Mouse (Mus musculus) mature B cell (primary cell): ENCODE measurements around the gene Arl4c.
"Not testable (repeated sequence)": the region's sequence is repeated elsewhere in the genome, so short reads cannot be mapped to it uniquely, and the experiment has no call there.

ENCODE experiments used
- in situ Hi-C: fragments of 300-500 bp; cut with MboI; formaldehyde crosslinking; loops from 2 replicates; pipeline ENCODE4 v1.14.3; 2019

The Arl4c gene

GRCm38 (mm10) chr1:88655473-88656095 lies 46.4 kb downstream of the Arl4c start:
- in situ Hi-C loops = no loop called here

DNA sequence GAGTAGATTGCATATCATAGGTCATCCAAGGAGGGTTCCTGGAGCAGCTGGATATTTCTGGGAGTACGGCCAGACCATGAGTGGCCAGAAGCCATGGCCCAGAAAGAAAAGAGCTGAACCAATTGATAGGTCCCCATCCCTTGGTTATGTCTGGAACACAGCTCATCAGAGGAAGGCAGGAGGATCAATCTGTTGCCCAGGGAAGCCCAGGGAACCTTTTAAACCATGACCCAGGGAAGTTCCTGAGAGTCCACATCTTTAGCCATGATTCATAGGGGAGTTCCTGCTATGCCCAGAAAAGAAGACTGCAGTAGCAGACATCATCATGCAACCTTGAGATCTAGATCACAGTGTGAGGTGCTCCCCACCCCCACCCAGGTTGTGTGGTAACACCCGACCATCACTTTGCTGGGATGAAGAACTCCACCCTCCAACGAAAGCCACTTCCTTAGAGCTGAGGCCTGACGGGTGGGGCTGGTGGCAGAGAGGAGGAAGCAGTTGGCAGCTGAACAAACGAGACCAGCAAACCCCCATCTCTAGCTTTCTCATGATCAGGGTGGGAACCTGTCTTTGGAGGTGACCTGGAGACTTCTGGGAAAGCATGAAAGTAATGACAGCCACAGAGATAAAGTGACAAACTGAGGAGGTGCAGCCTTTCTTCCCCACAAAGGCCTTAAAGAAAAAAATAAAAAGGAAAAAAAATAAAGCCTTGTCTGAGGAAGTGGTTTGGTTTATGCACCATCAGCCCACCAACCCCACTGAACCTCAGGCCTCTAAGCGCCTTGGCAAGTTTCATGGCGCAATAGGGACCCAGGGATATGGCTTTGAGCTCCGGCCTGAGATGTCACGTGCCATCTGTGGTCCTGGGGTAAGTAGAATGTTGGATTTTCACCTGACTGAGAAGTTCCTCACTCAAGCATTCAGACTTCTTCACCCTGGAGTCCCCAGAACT lies 47.2 kb downstream of the Arl4c start:
- in situ Hi-C loops = no loop called here

DNA sequence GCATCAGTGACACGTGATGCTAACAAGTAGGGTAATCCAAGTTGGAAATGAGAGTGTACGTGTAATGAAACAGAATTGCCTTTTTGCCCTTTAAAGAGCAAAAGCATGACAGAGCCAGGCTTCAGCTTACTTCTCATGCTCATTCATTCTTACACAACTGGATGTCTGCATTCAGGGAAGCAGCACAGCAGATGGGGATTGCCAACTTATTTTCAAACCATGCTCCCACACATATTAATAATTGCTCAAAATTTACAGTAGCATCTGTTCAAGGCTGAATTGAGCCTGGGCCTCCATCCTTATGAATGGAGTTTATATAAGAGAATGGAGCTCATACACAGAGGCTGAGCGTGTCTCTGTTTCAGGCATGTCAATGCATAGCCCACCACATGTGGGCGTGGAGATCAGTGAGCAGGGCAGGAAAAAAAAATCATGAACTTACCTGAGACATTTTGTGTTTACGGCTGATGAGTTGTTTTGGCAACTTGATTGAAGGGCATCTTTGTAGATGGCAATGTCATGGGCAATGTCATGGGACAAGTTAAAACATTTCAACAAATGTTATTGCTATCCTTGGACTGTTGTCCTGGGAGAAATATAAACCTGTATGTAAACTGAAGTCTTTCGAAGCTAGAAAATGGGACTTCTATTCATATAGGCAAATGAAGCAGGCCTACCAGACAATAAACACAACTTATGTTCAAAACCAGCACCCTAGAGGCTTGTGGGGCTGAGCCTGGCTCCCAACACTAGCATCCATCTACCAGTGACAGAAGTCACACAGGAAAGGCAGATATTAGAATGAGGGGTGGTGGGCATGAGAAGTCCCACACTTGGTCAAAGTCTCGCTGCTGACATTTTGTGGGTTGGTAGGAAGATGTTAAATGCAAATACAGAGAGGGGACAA lies 48.2 kb downstream of the Arl4c start:
- in situ Hi-C loops = no loop called here

GRCm38 (mm10) chr1:88652682-88653081 lies 49.3 kb downstream of the Arl4c start:
- in situ Hi-C loops = no loop called here

DNA sequence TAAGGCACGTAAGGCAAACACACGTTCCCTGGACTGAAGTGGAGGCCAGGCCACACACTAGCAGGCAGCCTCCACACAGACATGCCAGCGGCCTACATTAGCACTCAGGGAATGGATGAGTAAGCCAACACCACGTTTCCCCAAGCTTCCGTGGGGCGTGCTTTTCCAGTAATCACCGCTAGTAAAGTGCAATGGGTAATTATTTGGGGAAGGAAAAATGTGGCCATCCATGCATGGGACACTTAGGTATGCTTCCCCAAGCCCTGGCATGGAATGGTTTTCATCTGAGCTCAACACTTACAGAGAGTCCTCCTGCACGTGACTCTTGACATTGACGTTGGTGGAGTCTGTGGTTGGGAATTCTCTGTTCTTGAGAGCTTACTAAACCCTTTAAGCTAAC lies 50.4 kb downstream of the Arl4c start:
- in situ Hi-C loops = no loop called here

DNA sequence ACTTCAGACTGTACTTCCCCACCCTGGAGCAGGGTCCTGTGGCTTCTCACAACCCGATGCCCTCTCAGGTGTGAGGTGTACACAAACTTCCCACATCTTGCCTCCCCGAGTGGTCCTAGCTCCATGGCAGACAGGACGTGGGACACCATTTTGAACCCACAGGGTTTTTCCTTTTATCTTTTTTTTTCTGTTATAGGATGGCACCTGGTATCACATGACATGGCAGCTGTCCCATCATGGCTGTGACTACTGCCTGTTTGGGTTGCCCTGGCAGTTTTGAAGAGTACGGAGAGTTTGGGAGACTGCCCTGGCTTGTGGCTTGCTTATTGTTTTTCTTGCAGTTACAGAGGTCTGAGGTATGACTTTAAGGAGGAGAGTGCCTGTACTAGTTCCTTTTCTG lies 53.3 kb downstream of the Arl4c start:
- in situ Hi-C loops = no loop called here

DNA sequence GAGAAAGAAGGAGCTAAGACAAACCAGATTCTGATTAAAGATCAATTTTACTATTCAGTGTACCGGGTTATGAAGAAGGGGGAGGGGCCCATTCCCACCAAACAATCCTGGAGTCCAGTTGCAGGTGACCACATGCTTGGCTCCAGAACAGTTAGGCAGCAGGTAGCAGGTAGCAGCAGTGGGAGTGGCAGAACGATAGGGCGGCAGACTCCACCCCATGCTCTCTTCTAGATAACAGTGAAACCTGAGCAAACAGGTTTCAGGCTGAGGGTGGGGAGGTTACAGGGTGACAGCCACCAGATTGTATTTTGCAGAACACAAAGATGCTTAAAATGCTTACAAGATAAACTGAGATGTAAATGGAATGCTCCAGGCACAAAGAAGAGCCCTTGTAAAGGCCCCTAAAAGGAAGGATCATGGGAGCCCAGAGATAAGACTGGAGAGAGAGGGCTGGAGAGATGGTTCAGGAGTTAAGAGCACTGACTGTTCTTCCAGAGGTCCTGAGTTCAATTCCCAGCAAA lies 56.4 kb downstream of the Arl4c start:
- in situ Hi-C loops = no loop called here

DNA sequence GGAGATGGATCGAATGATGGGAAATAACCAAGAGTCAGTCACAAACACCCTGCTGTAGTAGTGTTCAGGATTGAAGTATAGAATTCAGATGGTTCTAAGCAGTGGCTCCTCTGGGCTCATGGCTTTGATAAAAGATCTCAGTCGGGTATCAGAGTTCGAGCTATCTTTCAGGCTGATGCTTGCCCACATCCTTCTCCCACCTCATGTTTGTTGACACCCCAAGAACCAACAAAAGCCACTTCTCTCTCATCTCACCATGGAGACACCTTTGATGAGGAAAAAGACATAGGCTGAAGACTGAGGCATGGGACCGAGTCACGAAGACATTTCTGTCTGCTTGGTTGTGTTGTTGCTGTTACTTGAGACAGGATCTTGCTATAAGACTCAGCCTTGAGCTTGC lies 57.6 kb downstream of the Arl4c start:
- in situ Hi-C loops = no loop called here

- in situ Hi-C loops = no loop called here
These were observed 58.7 kb downstream of the Arl4c start for GRCm38 (mm10) chr1:88643181-88643823.

DNA sequence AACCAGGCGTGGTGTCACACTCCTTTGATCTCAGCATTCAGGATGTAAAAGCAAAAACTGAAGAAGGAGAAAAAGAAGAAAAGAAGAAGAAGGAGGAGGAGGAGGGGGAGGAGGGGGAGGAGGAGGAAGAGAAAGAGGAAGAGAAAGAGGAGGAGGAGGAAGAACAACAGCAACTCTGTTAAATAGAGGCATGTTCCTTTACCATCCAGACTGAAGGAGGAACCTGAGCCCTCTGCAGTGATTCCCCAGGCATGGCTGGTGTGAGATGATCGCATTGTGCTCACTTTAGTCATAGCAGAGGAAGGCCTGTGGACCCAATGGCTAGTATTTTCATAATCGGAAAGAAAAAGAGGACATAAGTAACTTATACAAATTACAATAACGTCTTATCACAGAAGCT lies 59.3 kb downstream of the Arl4c start:
- in situ Hi-C loops = no loop called here

DNA sequence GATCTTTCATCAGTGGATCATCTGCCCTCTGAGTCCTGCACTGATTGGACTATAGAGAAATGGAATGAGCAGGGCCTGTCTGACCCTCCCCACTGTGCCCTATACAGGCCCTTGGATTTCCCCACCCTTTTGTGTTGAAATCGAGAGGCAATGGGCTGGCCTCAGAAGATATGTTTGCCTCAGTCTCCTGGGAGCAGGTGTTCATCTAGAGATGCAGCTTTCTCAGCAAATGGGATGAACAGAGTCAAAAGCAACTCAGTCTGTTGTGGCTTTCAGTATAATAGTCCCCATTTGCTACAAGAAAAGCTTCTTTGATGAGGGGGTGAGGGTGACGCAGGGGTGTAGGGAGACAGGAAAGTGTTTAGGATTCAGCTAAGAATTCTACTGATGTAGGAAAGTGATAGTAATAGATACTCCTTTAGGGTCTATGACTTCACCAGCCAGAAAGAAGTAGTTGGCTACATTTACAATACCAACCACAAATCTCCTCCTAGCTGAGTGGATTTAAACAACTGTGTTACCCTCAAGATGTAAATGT lies 60.3 kb downstream of the Arl4c start:
- in situ Hi-C loops = no loop called here

DNA sequence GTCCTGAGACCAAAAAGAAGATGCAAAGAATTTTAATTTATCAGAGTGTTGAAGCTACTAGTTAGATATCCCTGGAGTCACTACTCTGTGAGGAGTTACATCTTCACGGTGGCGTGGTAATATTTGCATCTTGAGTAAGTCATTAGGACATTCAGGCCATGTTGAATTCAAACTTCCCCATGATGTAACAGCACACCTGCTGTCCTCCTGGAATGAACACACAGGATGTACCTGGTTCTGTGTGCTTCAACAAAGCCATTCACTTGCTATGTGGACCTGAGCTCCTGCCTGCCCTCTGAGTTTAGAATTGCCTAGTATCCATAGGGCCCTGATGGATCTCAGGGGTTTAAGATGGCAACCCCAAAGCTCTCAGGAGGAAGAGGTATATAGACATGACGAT lies 60.8 kb downstream of the Arl4c start:
- in situ Hi-C loops = no loop called here

DNA sequence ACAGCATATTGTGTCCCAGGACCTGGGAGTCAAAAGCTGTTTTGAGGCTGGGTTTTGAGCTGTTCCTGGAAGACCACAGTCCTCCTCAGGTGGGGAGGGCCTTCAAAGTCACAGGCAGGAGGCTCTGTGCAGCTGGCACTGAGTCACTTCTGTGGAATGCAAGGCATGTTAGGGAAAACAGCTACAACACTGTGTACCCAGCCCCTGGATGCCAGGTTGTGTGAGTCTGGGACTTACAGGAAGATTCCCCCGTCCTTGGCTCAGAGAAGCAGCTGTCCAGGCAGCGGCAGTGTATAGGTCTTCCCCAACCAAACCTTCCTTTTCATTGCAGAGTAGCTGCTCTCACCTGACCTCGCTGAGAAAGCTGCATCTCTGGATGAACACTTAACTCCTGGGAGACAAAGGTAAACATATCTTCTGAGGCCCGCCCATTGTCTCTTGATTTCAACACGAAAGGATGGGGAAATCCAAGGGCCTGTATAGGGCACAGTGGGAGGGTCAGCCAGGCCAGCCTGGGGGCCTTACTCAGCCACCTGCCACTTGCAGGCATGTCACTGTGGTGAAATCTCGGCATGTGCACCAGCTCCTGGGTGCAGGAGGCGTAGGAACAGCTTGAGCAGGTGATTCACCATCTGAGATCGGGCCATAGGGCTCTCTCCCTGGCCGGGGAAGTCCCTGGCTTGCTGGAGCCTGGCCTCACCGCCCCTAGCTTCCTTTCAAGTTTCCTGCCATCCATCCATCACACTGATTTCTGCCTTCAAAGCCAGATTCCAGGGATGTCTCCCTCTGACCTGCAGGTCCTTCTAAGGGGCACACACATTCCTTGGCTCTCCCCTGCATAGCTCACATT lies 62.4 kb downstream of the Arl4c start:
- in situ Hi-C loops = no loop called here

- in situ Hi-C loops = no loop called here
These were observed 63.4 kb downstream of the Arl4c start for GRCm38 (mm10) chr1:88638622-88639021.

DNA sequence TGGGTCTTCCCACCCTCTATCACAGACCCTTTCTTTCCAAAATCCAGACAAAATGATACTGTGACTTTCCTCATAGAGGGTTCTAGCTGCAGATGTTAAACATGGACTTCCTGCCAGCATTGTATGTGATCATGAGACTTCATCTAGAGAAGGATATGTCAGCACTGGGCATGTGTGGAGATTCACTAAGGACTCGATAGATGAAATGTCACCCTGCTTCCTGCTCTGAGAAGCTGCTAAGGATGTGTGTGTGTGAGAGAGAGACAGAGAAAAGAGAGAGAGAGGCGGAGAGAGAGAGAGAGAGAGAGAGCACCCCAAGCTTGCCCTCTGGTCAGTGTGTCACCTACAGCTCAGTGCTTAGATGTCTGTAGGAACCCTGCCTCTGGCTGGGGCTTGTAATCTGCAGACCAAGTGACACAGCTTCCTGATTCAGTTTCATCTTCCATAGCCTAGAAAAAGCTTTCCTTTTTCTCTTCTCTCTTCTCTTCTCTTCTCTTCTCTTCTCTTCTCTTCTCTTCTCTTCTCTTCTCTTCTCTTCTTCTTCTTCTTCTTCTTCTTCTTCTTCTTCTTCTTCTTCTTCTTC lies 65.4 kb downstream of the Arl4c start:
- in situ Hi-C loops = not testable (repeated sequence)

DNA sequence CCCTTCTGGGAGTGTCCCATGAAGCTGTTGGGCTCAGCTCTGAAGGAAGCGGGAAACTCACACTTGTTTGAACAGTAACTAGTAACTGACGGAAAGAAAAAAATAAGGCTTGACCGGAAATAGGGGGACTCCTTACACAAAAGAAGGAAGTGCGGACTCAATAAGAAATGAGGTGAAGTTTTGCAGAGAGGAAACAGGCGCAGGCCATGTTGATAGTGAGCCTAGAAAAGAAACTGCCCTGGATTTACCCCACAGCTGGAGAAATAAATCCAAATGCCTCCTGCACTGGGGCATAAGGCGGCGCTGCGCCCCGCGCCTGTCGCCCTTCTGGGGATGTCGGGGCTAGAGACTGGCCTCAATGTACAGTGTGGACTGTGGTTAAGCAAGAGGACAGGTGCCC lies 66.4 kb downstream of the Arl4c start:
- in situ Hi-C loops = no loop called here

DNA sequence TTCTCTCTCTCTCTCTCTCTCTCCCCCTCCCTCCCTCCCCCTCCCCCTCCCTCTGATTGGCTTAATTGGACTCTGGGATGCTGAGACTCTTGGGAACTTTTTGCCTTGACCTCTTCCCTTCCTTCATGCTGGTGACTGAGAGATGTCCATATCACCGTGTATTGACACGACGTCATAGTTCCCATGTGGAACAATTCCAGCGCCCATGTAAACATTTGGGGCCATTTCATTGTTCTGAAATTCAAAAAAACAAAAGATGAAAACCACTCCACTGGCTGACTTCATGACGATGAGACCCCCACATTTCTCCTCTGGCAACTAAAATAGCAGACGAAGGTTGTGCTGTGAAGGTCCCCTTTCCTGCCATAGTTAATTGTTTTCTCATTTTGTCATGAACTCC lies 69.2 kb downstream of the Arl4c start:
- in situ Hi-C loops = no loop called here

GRCm38 (mm10) chr1:88629966-88630488 lies 72.0 kb downstream of the Arl4c start:
- in situ Hi-C loops = no loop called here

DNA sequence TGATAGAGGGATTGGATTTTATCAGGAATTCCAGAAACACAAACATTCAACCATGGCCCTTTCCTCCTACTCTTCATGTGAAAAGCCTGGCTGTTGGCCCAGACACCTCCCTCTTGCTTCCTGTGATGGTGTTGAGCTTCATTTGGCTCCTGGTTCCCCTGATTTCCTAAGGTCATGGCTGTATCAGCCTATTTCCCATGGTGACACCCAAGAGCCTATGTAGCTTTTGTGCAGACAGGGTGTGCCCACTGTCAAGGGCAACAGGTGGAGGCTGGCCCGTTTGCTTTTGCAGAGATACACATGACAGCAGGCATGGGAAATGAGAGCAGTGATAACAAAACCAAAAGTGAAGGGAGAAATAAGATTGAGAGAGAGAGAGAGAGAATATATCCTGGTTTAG lies 76.8 kb downstream of the Arl4c start:
- in situ Hi-C loops = no loop called here

GRCm38 (mm10) chr1:88624376-88624775 lies 77.6 kb downstream of the Arl4c start:
- in situ Hi-C loops = no loop called here
